Mouse (Mus musculus) lung, embryonic 16.5 days (tissue): ENCODE measurements around the gene BB287469. TPM values are rescaled to one million over a fixed set of nuclear protein-coding genes. Genes with fewer than 3 reads are reported as not detected.
"Not testable (repeated sequence)": the region's sequence is repeated elsewhere in the genome, so short reads cannot be mapped to it uniquely, and the experiment has no call there.

Experiments used
- ATAC-seq: fragments of 200-750 bp; cut with Nextera tagmentation; 2 replicates; pipeline ENCODE4 v1.8.0; 2017; ENCODE audit warnings: low read depth, mild to moderate bottlenecking, moderate library complexity
- H3K27ac ChIP-seq: fragments of 300-500 bp; sonication (generic); 2 replicates; pipeline ENCODE4 v1.5.1; 2014; ENCODE audit warnings: mild to moderate bottlenecking, control low read depth, low read length
- H3K27me3 ChIP-seq: fragments of 300-500 bp; sonication (generic); 2 replicates; pipeline ENCODE4 v1.6.1; 2014; ENCODE audit warnings: low read depth, low read length, mixed read lengths; ENCODE audit not compliant: control insufficient read depth, insufficient read depth
- H3K36me3 ChIP-seq: fragments of 300-500 bp; sonication (generic); 2 replicates; pipeline ENCODE4 v1.6.1; 2014; ENCODE audit warnings: low read length; ENCODE audit not compliant: control insufficient read depth, insufficient read depth
- H3K4me1 ChIP-seq: fragments of 300-500 bp; sonication (generic); replicated peaks from 2 replicates; pipeline ENCODE4 v1.6.1; 2014; ENCODE audit warnings: low read length, mixed read lengths; ENCODE audit not compliant: control insufficient read depth, insufficient read depth
- H3K4me2 ChIP-seq: fragments of 300-500 bp; sonication (generic); 2 replicates; pipeline ENCODE4 v1.6.1; 2014; ENCODE audit warnings: low read depth, low read length, control low read depth
- H3K4me3 ChIP-seq: fragments of 300-500 bp; sonication (generic); 2 replicates; pipeline ENCODE4 v1.5.1; 2014; ENCODE audit warnings: mild to moderate bottlenecking, low read length, control low read depth
- H3K9ac ChIP-seq: fragments of 300-500 bp; sonication (generic); 2 replicates; pipeline ENCODE4 v1.6.1; 2014; ENCODE audit warnings: low read length, control low read depth
- H3K9me3 ChIP-seq: fragments of 300-500 bp; sonication (generic); 2 replicates; pipeline ENCODE4 v1.6.1; 2016; ENCODE audit warnings: low read length; ENCODE audit not compliant: control insufficient read depth
- WGBS: fragments of 180-500 bp; shearing (Covaris S2); extraction: QIAGEN DNeasy Blood & Tissue Kit; methylation state at CpG from one replicate; pipeline ENCODE4 v1.1.7; 2014; 5-methylcytosine and 5-hydroxymethylcytosine counted together
- polyA plus RNA-seq: library from polyadenylated mRNA; unstranded; fragments of >200 nt; fragmentation: Nextera tagmentation; extraction: Ambion mirVana; gene quantifications from 2 replicates; pipeline ENCODE4 v1.2.1, GENCODE M21; 2015

BB287469 gene
- polyA plus RNA-seq, 1 experiment from 2014 or later, result not detected

GRCm38 (mm10) chr12:87864048-87864447, 47.7 kb downstream of the BB287469 start:
- H3K9ac ChIP-seq, H3K9me3 ChIP-seq, H3K36me3 ChIP-seq, H3K4me1 ChIP-seq, H3K27me3 ChIP-seq, H3K4me3 ChIP-seq, H3K4me2 ChIP-seq, H3K27ac ChIP-seq: not testable (repeated sequence)
- 60% methylated on average over 2 of the region's 2 CpGs for WGBS
- ATAC-seq, result 0 out of 2 replicates have a peak, but pooled peaks have one; percentile 47

Other genes with a start within 250 kb of the BB287469 start
- gene Oog1, start 213.9 kb upstream of the BB287469 start, polyA plus RNA-seq, result not detected in 2 replicates
- not detected in 2 replicates for gene Gm4027, start 197.7 kb upstream of the BB287469 start, polyA plus RNA-seq
- not detected in 2 replicates for gene Gm16381, start 172.0 kb upstream of the BB287469 start, polyA plus RNA-seq
- gene Gm21319, start 40.8 kb upstream of the BB287469 start, polyA plus RNA-seq, result not detected in 2 replicates
- gene Gm21936, start 21.1 kb upstream of the BB287469 start, polyA plus RNA-seq, result not detected in 2 replicates
- not detected in 2 replicates for gene Gm2001, start 25.8 kb downstream of the BB287469 start, polyA plus RNA-seq
- not detected in 2 replicates for gene Gm2016, start 57.5 kb downstream of the BB287469 start, polyA plus RNA-seq
- not detected in 2 replicates for gene Gm2022, start 78.8 kb downstream of the BB287469 start, polyA plus RNA-seq
- not detected in 2 replicates for gene Gm2035, start 103.3 kb downstream of the BB287469 start, polyA plus RNA-seq
- not detected in 2 replicates for gene Gm2042, start 137.5 kb downstream of the BB287469 start, polyA plus RNA-seq
- gene Gm2075, start 195.3 kb downstream of the BB287469 start, polyA plus RNA-seq, result not detected in 2 replicates
- not detected in 2 replicates for gene Gm6803, start 202.2 kb downstream of the BB287469 start, polyA plus RNA-seq
- not detected in 2 replicates for gene Gm2056, start 210.4 kb downstream of the BB287469 start, polyA plus RNA-seq